Mouse (Mus musculus) lung, postnatal 25 days (tissue): ENCODE measurements around the gene Gm17349.

Source experiments
- DNase-seq: peaks from one replicate; pipeline ENCODE4 v3.0.0; 2022; ENCODE audit warnings: low spot score

Gene Gm17349

DNA sequence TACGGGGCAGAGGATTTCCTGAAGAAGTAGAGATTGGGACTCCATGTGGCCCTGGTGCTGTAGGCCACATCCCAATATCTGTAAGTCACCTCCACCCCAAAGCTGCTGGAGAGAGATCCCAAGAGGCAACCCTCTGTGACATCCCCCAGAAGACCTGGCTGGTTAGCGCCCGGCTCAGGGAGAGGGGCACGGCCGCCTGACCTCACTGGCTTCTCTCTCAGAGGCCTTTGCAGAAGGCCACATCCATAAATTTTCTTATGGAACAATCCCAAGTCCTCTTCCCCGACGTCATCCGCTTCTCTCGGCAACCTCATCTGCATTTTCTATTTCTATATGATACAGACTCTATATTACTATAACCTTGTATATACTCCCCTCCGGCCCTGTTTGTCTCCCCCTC is 5.6 kb downstream of the Gm17349 start:
- DNase-seq = no peak

DNA sequence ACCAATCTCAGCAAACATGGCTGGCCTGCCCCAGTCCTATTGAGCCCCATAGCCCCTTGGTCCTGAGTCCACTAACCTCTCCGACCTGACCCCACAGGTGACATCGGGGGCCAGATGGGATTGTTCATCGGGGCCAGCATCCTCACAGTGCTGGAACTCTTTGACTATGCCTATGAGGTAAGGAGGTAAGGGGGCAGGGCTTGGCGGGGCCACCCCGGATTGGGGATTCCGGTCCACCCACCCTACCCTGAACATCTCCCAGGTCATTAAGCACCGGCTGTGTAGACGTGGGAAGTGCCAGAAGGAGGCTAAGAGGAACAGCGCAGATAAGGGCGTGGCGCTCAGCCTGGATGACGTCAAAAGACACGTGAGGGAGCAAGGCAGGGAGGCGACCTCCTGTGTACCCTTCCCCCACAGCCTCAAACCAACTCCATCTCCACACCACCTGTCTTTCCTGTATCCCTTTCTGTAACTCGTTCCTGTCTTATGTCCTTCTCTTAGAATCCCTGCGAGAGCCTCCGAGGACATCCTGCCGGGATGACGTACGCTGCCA is 6.7 kb downstream of the Gm17349 start:
- DNase-seq = no peak

DNA sequence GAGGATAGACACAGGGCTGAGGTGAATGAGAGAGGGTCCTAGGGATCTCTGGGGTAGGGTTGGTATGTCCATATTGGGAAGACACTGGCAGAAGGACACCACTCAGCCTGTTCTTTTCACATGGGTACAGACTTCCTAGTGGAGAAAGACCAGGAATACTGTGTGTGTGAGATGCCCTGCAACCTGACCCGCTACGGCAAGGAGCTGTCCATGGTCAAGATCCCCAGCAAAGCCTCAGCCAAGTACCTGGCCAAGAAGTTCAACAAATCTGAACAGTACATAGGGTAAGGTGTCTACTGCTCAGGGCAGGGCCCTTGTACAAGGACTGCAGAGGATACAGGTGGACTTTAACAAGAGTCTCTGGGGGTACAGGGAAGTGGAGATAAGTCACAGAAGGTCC is 8.0 kb downstream of the Gm17349 start:
- DNase-seq = no peak

DNA sequence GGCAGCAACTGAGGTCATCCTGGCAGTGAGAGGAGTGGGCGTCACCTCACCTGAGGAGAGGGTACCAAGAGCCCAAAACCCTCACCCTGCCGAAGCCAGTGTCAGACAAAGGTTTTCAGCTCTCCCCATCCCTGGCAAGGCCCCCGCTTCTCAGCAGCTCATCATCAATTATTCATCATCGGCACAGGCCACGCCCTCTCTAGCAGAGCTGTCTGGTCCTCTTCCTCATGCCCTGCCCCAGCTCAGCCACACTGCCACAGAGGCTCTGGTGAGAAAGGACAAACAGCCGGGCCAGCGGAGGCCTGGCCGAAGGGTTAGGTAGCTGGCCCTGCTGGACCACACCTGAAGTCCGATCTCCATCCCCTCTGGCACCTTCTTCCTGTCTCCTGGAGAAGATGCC is 13.3 kb downstream of the Gm17349 start:
- no peak for DNase-seq

DNA sequence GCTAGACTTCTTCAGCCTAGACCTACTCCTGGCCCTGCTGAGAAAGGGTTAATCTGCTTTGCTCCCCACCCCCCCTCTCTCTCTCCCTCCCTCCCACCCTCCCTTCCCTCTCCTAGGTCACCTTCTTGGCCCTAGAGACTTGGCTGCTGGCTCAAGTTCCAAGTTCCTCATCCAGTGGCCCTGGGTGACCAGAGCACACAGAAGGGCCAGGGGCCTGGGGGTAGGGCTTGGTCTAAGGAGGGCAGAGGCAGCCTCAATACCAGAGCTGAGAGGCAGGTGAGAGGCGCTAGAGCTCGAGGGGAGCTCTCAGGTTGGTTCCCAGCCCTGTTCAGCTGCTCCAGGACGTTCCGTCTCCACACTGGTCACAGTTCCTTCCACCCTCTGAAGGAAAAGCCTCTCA is 14.4 kb downstream of the Gm17349 start:
- DNase-seq = no peak

DNA sequence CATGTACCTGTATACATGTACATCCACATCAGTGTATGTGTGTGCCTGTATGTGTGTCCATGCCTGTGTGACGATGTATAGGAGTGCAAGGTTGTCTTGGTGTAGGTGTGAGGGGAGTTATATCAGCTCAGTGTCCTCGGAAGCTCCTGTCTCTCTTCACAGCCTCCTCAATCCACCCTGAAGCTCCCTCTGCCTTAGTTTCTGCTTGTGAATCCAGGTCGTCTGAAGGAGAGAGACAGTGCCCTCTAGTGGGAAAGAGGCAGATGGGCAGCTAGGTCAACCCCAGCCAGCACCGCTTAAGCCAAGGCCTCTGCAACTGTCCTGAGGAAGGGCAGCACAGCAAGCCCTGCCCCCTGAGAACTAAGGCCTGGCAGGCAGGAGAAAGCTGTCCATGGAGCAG is 16.6 kb downstream of the Gm17349 start:
- peak; percentile 59 for DNase-seq

DNA sequence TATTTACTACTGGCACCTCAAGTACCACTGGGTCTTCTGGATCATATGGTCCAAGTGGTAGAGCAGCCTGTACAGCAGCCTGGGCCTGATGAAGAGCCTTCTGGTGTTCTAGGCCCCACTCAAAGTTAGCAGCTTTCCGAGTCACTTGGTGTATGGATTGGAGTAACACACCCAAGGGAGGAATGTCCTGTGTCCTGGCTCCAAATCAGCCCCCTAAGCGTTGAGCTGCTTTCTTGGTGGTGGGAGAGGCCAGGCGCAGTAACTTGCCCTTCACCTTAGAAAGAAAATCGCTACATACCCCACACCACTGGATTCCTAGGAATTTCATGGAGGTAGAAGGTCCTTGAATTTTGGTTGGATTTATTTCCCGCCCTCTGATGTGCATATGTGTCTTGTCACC is 21.1 kb downstream of the Gm17349 start:
- DNase-seq = no peak

DNA sequence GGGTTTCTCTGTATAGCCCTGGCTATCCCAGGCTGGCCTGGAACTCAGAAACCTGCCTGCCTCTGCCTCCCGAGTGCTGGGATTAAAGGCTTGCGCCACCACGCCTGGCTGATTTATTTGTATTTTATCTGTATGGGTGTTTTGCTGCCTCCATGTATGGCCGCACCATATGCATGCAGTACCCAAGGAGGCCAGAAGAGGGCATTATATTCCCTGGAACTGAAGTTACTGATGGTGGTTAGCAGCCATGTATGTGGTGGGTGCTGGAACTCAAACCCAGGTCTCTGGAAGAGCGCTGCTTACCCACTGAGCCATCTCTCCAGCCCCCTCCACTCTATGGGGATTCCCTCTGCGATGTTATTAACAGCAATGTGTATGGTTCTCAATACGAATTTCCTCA is 22.4 kb downstream of the Gm17349 start:
- DNase-seq = no peak

DNA sequence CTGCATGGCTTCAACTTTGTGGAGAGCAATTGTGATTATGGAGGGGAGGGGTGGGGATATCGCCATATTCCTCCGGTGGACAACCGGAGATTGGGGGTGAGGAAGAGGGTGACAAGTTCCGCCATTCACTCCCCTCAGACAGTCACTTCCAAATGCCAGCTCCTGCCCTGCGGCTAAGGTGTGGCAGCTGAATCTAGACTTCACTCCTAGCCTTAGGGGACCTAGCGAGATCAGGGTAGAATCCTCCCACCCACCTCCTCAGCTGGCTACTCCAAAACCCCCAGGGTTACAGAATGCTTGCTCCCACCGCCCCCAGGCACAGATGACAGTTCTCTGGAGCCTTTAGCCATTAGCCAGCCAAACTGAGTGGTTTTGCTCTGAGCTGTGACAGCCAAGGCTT is 26.3 kb downstream of the Gm17349 start:
- no peak for DNase-seq

DNA sequence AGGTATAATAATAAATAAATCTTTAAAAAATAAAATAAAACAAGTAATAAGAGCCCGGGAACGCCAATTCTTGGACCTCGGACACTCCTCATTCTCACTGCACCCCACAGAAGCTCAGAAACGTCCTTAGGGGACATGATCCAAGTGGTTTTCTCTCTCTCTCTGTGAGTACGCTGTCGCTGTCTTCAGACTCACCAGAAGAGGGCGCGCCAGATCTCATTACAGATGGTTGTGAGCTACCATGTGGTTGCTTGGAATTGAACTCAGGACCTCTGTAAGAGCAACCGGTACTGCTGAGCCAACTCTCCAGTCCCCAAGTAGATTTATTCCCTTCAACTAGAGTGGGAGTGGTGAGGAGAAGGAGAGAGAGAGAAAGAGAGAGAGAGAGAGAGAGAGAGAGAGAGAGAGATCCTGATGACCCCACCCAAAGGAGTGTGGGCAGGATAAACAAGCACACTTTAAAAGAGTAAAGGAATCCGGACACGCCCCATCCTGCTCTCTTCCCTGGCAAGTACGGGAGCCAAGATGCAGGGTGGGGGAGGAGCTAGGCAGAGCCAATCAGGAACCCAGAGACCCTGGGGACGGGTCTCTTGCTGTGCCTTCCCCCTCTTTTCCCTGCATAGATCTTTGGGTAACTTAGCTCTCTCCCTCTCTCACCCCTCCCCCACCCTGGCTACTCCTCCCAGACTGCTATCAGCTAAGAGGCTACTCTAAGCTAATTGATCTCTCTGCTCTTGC is 27.1 kb downstream of the Gm17349 start:
- DNase-seq = no peak

DNA sequence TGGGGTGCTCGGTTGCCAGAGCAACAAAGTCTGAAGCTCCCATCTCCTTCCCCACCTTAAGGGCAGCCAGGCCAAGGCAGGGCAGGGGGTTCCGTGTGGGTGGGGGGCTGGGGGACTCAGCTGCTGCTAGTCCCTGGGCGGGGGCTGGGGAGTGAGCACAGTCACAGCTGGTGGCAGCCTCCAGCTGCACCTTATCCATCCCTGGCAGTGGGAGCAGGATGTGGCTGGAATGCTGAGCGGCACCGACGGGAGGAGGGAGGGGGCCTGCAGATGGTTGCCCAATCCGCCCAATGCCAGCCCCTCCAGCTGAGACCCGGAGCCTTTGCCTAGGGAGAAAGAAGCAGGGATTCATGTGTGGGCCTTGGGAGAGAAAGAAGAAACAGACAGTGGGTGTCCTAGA is 28.2 kb downstream of the Gm17349 start:
- no peak for DNase-seq

DNA sequence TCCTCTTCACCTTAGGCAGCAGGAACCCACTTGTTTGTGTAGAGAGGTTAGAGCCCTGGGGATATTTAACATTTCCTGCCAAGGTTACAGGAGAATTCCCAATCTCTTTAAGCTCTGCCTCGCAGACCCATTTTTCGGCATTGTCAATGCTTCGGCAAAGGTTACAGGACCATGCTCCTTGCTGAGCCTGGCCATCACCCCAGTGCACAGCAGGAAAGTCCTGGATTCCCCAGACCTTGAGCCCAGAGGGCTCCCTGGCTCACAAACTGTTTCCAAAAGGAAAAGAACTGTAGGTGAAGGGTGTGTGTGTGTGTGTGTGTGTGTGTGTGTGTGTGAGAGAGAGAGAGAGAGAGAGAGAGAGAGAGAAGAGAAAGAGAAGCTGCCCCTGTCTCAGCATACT is 30.4 kb downstream of the Gm17349 start:
- DNase-seq = no peak

DNA sequence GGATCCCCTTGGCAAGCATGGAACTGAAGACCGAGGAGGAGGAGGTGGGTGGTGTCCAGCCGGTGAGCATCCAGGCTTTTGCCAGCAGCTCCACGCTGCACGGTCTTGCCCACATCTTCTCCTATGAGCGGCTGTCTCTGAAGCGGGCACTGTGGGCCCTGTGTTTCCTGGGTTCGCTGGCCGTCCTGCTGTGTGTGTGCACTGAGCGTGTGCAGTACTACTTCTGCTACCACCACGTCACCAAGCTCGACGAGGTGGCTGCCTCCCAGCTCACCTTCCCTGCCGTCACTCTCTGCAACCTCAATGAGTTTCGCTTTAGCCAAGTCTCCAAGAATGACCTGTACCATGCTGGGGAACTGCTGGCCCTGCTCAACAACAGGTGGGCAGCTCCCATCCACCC is 33.5 kb downstream of the Gm17349 start:
- DNase-seq = no peak

DNA sequence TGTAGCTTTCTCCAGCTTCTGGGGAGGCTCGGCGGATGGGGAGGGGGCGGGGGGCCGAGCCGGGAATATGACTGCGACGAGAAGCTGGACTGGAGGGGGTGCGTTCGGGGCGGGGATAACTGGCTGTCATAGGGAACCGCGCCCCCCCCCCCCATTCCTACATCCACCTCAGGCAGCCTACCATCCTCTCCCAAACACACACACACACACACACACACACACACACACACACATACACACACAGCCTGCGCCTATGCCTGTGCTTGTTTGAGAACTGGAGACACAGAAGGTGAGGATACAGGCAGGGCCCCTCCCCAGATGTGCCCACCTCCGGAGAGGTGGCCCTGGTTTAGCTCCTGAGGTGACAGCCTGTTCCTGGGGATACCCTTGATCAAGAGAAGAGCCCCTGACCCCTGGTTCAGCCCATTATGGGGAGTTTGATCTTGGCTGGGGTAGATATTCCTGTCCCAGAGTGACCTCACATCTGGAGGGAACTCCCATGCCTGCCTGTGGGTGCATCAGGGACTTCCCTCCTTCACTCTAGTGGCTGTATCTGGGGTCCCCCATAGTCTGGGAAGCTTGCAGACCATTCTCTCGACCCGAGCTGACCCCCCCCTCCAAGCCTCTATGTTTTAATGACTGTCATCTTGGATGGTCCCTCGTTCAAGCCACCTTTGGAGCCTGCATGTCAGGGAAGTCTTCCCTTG is 34.2 kb downstream of the Gm17349 start:
- no peak for DNase-seq

DNA sequence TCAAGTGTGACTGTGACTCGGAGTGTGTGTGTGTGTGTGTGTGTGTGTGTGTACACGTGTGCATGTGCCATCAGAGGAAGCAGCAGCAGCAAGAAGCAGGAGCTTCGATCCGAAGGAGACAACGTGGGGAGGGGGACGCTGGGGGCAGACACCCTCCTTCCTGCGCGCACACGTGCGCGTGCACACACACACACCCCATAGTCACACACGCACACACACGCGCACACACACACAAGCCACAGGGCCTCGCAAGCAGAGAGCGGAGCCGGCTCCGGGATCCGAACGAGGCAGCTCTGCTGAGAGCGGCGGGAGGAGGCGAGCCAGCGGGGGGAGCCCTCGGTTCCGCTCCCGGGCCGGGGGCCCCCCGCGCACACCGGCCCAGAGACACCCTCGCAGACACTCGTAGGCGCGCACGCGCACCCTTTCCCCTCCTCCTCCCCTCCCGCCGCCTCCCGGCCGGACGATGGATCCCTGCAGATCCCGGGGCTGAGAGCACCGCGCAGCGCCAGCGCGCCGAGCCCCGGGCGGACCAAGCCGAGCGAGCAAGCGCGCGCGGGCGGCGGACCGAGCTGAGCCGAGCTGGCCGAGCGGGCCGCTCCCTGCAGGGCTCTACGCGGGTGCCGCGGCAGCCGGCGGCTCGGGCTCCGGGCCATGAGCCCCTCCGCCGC is 35.0 kb downstream of the Gm17349 start, which contains the start of gene Asic1:
Asic1 (plus strand) TSS at position 215 of the 668 bp plus-strand sequence.
- peak; percentile 41 for DNase-seq

DNA sequence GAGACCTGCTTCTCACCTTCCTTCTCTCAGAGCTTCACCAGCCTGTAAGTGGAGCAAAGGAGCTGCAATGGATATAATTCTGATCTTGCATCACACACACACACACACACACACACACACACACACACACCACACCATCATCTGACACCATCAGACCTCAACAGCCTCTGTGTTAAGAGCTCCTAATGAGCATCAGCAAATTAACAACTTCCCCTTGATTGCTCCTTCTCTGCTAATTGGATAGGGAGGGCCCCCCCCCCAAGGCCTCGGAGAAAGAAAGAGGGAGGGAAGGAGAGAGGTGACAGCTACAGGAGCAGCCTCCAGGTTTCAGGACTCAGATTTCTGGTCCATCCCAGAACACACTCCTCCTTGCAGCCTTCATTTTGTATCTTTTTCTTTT is 35.9 kb downstream of the Gm17349 start:
- no peak for DNase-seq

DNA sequence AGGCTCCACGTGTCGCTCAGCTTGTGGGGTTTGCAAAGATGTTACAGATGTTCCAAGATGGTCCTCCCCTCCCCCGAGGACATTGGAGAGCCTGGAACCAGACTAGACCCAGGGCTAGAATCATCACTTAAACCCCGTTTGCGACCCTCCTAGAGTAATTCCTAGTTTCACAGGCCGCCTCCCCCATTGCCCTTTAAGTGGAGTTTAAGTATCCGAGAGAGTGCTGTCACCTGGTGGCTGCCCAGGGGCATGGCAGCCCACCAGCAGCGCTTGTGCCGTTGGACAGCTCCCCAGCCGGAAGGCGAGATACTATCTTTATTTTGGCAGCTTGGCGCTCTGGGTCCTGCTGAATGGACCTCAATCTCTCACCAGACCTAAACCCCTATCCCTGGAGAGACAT is 36.4 kb downstream of the Gm17349 start:
- peak; percentile 79 for DNase-seq

DNA sequence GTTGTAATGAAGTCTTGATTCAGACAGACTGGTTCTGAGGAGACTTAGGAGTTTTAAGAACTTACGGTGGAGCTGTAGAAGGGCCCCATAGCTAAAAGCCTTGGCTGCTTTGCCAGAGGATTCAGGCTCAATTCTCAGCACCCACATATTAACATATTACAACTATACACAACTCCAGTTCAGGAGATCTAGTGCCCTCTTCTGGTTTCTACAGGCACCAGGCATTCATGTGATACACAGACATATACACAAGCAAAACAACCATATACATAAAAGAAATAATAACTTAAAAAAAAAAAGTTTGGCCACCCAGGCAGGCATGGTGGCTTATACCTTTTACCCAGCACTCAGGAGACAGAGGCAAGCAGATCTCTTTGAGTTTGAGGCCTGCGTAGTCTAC is 37.7 kb downstream of the Gm17349 start:
- no peak for DNase-seq

DNA sequence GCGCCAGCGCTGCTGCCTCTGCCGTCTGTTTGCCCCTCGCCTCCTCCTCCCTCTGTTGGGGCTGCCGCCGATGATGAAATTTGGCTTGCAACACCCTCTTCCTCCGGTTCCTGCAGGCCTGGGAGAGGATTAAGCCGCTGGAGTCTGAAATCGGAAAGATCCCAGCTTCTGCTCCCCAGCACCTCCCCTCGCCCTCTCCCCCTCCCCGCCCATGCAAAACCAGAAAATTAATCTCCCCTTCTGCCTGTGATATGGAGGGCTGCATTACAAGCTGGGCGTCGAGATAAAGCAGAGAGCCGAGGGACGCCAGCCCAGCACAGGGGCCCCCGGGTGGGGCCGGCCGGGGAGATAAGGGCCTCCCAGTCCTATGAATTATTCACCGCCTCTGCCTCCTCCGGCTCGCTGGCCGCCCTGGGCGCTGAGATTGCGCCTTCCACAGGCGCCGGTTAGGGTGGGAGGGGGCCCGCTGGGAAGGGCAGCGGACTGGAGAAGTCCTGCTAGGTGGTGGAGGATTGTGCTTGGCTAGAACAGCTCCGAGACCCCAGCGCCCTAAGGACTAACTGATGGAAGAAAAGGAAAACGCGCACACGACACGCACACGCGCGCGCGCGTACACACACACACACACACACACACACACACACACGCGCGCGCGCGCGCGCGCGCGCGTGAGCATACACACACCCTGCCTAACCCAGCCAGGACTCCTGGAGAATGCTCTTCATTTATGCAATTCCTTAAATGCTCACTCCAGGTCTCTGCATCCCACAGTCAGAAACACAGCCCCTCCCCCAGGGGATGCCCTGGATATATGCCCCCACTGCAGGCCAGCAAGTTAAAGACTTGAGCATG is 40.5 kb downstream of the Gm17349 start:
- peak; percentile 66 for DNase-seq

DNA sequence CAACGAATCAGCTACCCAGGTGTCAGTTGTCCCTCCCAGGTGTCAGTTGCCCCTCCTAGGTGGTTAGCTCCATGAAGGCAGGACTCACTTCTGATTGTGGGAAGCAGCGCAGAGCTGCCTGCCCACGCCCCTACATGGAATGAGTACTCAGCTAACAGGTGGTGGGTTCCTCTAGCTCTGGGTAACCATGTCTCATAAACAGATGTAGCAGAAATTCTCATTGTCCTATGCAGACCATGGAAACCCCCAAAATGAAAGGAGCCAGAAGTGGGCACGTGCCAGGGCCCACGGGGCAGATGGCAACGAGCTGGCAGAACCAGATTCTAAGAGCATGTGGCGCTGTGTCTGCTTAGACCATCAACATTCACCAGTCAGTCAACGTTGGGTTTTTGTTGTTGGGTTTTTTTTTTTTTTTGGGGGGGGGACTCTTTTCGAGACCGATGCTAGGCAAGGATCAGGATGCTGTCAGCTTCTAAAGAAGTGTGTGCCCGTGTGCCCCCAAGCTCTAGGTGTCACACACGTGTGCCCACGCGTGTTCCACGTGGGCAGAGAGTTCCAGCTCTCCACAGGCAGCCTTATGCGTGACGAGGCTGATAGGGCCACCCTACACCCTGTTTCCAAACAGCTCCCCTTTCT is 41.2 kb downstream of the Gm17349 start:
- DNase-seq = no peak

DNA sequence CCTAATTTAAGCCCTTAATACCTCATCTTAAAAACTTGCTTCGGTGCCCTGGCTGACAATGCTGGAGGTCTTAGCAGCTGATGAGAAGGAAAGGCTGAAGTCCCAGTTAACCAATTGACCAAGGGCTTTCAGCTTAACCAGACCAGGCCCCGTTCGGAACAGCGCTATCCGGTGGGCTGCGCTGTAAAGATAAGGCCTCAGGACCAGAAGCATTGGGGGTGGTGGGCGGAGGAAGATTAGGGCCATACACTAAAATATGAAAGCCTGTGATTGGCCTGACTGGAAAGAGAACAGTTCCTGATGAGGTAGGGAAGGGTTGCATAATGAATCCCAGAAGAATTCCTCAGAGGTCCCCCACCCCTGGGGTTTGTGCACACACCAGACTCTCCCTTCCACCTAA is 42.9 kb downstream of the Gm17349 start:
- no peak for DNase-seq
